Mouse (Mus musculus): ENCODE results near the gene Nr1d1.

GRCm38 (mm10) chr11:98754621-98755181, 20.4 kb downstream of the Nr1d1 start:
- TF ChIP-seq CTCF (IDR thresholded peaks at IDR 0.05; ENCODE audit: low read depth, low read length) (peak; percentile 93), POLR2A (IDR thresholded peaks at IDR 0.05; ENCODE audit: extremely low read depth, insufficient read depth, low read length) (no peak)

Measured in liver, adult 2 months (tissue).